Mouse (Mus musculus) neural tube, embryonic 14.5 days (tissue): ENCODE data around the gene Msantd2. TPM values are rescaled to one million over a fixed set of nuclear protein-coding genes. Genes with fewer than 3 reads are reported as not detected.

Source experiments
- ATAC-seq: fragments of 200-750 bp; cut with Nextera tagmentation; 2 replicates; pipeline ENCODE4 v1.8.0; 2017; ENCODE audit warnings: low read depth, mild to moderate bottlenecking, moderate TSS enrichment, moderate library complexity
- H3K27ac ChIP-seq: fragments of 300-500 bp; sonication (generic); 2 replicates; pipeline ENCODE4 v1.5.1; 2014; ENCODE audit warnings: low read depth, mild to moderate bottlenecking, control low read depth, low read length, moderate library complexity, mixed read lengths
- H3K27me3 ChIP-seq: fragments of 300-500 bp; sonication (generic); 2 replicates; pipeline ENCODE4 v1.6.1; 2014; ENCODE audit warnings: low read length; ENCODE audit not compliant: control insufficient read depth, insufficient read depth
- H3K36me3 ChIP-seq: fragments of 300-500 bp; sonication (generic); 2 replicates; pipeline ENCODE4 v1.6.1; 2014; ENCODE audit warnings: low read length, mixed read lengths; ENCODE audit not compliant: control insufficient read depth, insufficient read depth
- H3K4me1 ChIP-seq: fragments of 300-500 bp; sonication (generic); 2 replicates; pipeline ENCODE4 v1.6.1; 2014; ENCODE audit warnings: low read length; ENCODE audit not compliant: control insufficient read depth, insufficient read depth
- H3K4me2 ChIP-seq: fragments of 300-500 bp; sonication (generic); 2 replicates; pipeline ENCODE4 v1.6.1; 2014; ENCODE audit warnings: mild to moderate bottlenecking, low read depth, low read length, control low read depth
- H3K4me3 ChIP-seq: fragments of 300-500 bp; sonication (generic); 2 replicates; pipeline ENCODE4 v1.5.1; 2014; ENCODE audit warnings: low read depth, low read length, control low read depth, mixed read lengths
- H3K9ac ChIP-seq: fragments of 300-500 bp; sonication (generic); replicated peaks from 2 replicates; pipeline ENCODE4 v1.6.1; 2014; ENCODE audit warnings: low read depth, mild to moderate bottlenecking, control low read depth, low read length, mixed read lengths
- H3K9me3 ChIP-seq: fragments of 300-500 bp; sonication (generic); 2 replicates; pipeline ENCODE4 v1.6.1; 2016; ENCODE audit warnings: low read length; ENCODE audit not compliant: control insufficient read depth
- WGBS: fragments of 180-500 bp; shearing (Covaris S2); extraction: QIAGEN DNeasy Blood & Tissue Kit; methylation state at CpG from one replicate; pipeline ENCODE4 v1.1.7; 2014; 5-methylcytosine and 5-hydroxymethylcytosine counted together
- polyA plus RNA-seq: library from polyadenylated mRNA; unstranded; fragments of >200 nt; fragmentation: Nextera tagmentation; extraction: Ambion mirVana; gene quantifications from 2 replicates; pipeline ENCODE4 v1.2.1, GENCODE M21; 2014

Gene Msantd2
- polyA plus RNA-seq, 1 experiment from 2014 or later: 36.2 TPM

DNA sequence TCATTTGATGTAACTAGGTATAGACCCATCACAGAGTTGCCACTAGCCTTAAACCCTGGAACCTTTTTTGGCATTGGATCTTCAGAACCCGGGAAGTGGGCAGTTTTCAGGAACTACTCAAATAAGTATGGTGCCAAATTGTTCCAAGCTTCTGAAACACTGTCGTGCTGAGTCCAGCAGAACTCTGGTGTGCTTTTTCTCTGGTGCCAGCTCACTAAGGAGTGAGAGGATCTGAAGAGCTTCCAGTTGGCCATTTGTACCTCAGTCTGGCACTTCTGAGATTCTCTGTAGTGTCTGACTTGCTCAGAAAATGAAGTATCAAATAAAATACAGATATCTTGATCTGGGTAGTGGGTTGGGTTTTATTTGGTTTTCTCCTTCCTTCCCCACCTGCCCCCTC, 30.9 kb downstream of the Msantd2 start:
- Histone ChIP-seq H3K4me1 (no peaks in the 10 kb centered on the region), H3K9me3 (no peaks in the 10 kb centered on the region), H3K4me2 (no peak overlapping the region), H3K36me3 (peaks cover 8% of the 10 kb centered on the region; the same call in 1 of the 2 replicates), H3K4me3 (no peak overlapping the region), H3K27ac (no peak overlapping the region), H3K9ac (no peak overlapping the region), H3K27me3 (no peaks in the 10 kb centered on the region)
- 92% methylated on average over 2 of the region's 2 CpGs for WGBS
- ATAC-seq: no peak

- H3K4me1 ChIP-seq: peaks cover 11% of the 10 kb centered on the region
- H3K27ac ChIP-seq: no peak overlapping the region
- H3K36me3 ChIP-seq: no peaks in the 10 kb centered on the region; the same call in 1 of the 2 replicates
- no peak overlapping the region for H3K4me3 ChIP-seq
- H3K27me3 ChIP-seq: peaks cover 28% of the 10 kb centered on the region
- H3K9me3 ChIP-seq: no peaks in the 10 kb centered on the region
- ATAC-seq: no peak
- WGBS: 85% methylated on average over 2 of the region's 2 CpGs
- H3K4me2 ChIP-seq: no peak overlapping the region
- no peak overlapping the region for H3K9ac ChIP-seq
Measured at GRCm38 (mm10) chr9:37525461-37525860, 36.3 kb downstream of the Msantd2 start.

DNA sequence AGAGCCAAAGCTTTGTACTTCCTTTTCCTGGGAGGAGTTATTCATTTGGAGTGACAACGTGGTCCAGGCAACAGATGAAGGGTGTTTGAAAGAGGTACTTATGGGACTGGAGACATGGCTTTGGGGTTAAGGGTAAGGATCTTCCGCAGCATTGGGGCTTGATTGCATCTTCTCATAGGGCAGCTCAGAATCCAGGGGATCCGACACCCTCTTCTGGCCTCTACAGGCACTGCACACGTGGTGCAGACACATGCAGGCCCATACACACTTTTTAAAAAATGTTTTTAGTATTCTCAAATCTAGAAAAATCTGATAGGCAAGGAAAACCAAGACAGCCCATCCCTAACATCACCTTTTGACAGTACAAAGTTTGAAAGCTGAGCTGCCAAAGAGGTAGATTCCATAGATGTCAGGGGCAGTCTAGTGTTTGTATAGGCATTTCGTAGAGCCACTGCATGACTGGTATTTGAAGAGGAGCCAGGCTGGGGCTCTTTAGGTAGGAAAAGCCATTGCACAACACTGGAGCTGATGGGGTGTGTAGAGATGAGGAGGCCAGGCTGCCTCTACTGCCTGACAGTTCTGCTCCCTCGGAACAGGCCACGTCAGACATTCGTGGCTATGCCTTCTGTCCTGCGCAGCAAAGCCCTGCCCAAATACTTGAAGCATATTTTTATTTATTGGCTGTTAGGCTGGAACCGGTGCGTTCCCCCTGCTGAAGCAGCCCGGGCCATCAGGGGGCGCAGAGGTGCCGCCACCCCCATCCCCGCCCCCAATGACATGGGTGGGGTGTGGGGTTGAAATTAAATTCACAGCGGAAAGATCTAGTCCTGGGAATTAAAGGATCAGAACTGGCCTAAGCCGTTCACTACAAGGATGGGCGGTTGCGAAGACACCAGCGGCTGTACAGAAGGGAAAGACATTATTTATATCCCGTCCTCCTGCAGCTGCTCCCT, 37.6 kb downstream of the Msantd2 start:
- Histone ChIP-seq H3K27ac (no peak overlapping the region), H3K4me3 (no peak overlapping the region), H3K9me3 (no peaks in the 10 kb centered on the region), H3K9ac (no peak overlapping the region), H3K4me1 (peaks cover 15% of the 10 kb centered on the region), H3K27me3 (peaks cover 30% of the 10 kb centered on the region), H3K4me2 (no peak overlapping the region), H3K36me3 (no peaks in the 10 kb centered on the region; the same call in 1 of the 2 replicates)
- no peak for ATAC-seq
- 22% methylated on average over 21 of the region's 21 CpGs for WGBS

DNA sequence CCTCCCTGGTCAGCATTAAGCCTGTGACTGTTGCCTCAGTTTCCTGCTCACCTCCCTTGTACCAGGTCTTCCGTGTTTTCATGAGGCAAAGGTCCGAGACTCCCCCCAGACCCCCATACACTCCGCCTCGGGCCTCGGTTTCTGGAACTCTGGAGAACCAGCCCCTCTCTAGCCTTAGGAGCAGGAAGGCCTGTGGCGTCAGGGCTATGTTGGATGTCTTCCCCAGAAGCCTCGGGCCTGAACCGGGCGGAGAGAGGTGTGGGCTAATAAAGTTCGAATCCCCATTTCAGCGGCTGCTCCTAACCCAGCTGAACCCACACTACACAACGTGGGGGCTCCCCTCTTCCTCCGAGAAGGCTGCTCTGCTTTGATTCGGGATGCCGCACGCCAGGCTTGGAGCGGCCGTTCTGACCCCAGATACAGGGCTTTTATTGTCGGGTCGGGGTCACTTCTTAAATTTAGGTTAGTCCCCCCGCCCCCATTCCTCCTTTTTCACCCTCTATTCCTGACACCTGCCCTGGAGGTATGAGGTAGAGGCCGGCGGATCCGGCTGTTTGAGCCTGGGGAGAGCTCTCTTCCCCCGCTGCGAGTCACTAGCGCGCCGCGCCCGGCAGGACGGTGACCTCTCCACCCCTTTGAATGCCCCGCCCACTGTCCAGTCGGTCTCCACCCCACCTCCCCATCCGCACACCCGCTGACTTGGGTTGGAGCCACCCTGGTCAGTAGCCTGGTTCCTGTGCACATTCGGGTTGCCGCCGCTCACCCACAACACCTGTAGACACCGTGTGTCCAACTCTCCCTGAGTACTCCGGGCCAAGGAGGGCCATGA, 38.5 kb downstream of the Msantd2 start, which contains the start of gene Esam:
TSS of gene Esam (plus strand) at position 683 of the 829 bp plus-strand sequence.
- peak within 1 kb of the TSS; percentile 6; the same call in 1 of the 2 replicates for H3K4me3 ChIP-seq
- no peak for ATAC-seq
- no peaks in the 10 kb centered on the region; the same call in 1 of the 2 replicates for H3K36me3 ChIP-seq
- no peaks in the 10 kb centered on the region for H3K9me3 ChIP-seq
- peak within 1 kb of the TSS; percentile 16; the same call in 1 of the 2 replicates for H3K4me2 ChIP-seq
- 0 out of 2 replicates have a peak within 1 kb of the TSS, but pooled peaks have one; percentile 12 for H3K27ac ChIP-seq
- 2% methylated on average over 41 of the region's 41 CpGs for WGBS
- peaks cover 30% of the 10 kb centered on the region for H3K27me3 ChIP-seq
- H3K4me1 ChIP-seq: peaks cover 15% of the 10 kb centered on the region
- H3K9ac ChIP-seq: no peak within 1 kb of the TSS

GRCm38 (mm10) chr9:37528225-37528970, 39.3 kb downstream of the Msantd2 start:
- Histone ChIP-seq H3K27ac (0 out of 2 replicates have a peak overlapping the region, but pooled peaks have one; percentile 12), H3K27me3 (peaks cover 30% of the 10 kb centered on the region), H3K4me1 (peaks cover 15% of the 10 kb centered on the region), H3K4me2 (no peak overlapping the region), H3K9ac (no peak overlapping the region), H3K9me3 (no peaks in the 10 kb centered on the region), H3K4me3 (peak overlapping the region; percentile 6; the same call in 1 of the 2 replicates), H3K36me3 (no peaks in the 10 kb centered on the region)
- WGBS: 19% methylated on average over 9 of the region's 9 CpGs
- no peak for ATAC-seq

DNA sequence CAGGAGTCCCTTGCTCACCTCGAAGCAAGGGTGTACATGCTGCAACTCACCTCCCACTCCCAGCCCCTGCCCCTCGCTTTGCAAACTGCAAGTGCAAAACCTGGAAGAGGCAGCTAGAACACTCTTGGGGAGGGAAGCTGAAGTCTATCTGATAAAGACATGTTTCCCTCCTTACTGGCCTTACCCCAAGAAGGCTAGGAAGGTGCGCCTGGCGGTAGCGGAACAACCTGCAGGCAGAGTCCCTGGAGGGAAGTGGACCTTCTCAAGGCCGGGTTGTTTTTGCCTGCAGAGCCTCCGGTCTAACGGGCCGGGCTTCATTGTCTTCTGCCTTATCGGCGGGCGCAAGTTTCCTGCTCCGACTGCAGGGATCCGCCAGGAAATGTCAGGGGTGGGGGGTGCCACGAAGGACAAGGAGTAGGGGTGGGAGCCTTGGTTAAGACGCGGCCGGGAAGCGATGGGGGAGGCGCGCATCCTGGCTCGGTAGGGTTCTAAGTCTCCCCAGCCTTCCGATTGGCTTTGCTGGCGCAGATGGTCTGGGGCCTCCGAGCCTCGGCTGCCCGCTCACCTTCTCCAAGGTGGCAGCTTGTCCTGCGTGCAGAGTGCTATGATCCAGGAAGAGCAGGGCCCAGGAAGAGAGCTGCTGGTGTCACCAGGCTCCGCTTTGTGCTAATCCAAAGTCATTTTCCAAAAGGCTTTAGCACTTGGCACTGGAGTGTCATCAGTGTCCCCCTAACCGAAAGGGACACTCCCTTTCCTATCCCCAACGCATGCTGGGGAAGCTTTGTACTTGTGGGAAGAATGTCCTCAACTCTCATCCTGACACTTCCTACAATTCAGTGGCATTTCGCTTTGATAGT, 41.1 kb downstream of the Msantd2 start:
- H3K9ac ChIP-seq: peak overlapping the region; percentile 37; the same call in 1 of the 2 replicates
- peak overlapping the region; percentile 54 for H3K4me2 ChIP-seq
- peaks cover 15% of the 10 kb centered on the region for H3K4me1 ChIP-seq
- peak overlapping the region; percentile 57 for H3K27ac ChIP-seq
- no peaks in the 10 kb centered on the region for H3K9me3 ChIP-seq
- H3K36me3 ChIP-seq: no peaks in the 10 kb centered on the region
- peak; percentile 58; the same call in 1 of the 2 replicates for ATAC-seq
- peak overlapping the region; percentile 29 for H3K4me3 ChIP-seq
- WGBS: 2% methylated on average over 32 of the region's 32 CpGs
- peaks cover 30% of the 10 kb centered on the region for H3K27me3 ChIP-seq

DNA sequence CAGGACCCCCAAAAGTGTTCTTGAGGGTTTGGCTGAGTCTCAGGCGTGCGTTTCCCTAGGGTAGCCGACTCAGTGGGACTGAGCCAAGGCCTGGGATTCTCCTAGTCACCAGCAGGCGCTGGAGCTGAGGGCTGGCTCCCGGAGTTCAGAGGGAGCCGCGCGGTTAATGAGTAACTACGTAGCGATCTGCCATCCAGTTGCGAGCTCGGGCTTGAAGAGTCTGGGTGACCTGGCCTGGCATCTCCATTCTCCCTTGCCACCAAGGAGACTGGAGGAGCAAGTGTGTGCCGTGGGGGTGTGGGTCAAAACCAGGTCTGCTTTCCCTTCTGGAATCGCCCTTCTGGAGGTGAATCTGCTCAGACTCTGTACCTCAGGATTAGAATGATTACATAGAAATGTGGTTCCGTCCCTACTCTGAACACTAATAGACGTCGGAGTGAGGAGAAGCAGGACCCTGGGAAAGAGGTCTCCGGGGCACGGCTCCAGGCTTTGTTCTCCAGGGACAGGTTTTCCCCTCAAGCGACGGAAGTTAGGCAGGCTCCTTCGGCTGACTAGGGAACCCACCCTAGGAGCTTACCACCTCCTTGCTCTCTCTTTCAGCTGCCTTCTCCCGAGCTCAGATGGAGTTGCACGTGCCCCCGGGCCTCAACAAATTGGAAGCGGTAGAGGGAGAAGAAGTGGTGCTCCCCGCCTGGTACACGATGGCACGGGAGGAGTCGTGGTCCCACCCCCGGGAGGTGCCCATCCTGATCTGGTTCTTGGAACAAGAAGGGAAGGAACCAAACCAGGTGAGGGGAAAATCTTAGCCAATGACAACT, 42.0 kb downstream of the Msantd2 start:
- 1% methylated on average over 31 of the region's 31 CpGs for WGBS
- peak overlapping the region; percentile 29 for H3K4me3 ChIP-seq
- H3K9ac ChIP-seq: 0 out of 2 replicates have a peak overlapping the region, but pooled peaks have one; percentile 37
- peak overlapping the region; percentile 54 for H3K4me2 ChIP-seq
- H3K36me3 ChIP-seq: no peaks in the 10 kb centered on the region
- H3K4me1 ChIP-seq: peaks cover 15% of the 10 kb centered on the region
- no peak overlapping the region for H3K27ac ChIP-seq
- H3K27me3 ChIP-seq: peaks cover 30% of the 10 kb centered on the region
- no peaks in the 10 kb centered on the region for H3K9me3 ChIP-seq
- ATAC-seq: peak; percentile 74
